Mouse (Mus musculus): ENCODE results near the gene Gm20662. TPM values are rescaled to one million over a fixed set of nuclear protein-coding genes. Genes with fewer than 3 reads are reported as not detected.

Gene Gm20662
- total and polyA plus RNA-seq, 2 experiments from 2014 or later = 0.31 to 3.6 TPM

- no peak for ATAC-seq (ENCODE audit: low FRiP score)
- no peak for DNase-seq (ENCODE audit: low spot score)
- Histone ChIP-seq H3K27me3 (ENCODE audit: insufficient read depth, low read length) (no peaks in the 10 kb centered on the region), H3K4me3 (ENCODE audit: low read depth, low read length) (no peak overlapping the region), H3K4me1 (ENCODE audit: insufficient read depth, low read length) (no peaks in the 10 kb centered on the region), H3K9ac (replicated peaks; ENCODE audit: low read length, poor library complexity, severe bottlenecking) (no peak overlapping the region), H3K9me3 (ENCODE audit: low read length) (no peaks in the 10 kb centered on the region), H3K4me2 (ENCODE audit: low read depth, low read length, poor library complexity, severe bottlenecking) (no peak overlapping the region), H3K27ac (ENCODE audit: low read depth, low read length) (no peak overlapping the region), H3K36me3 (ENCODE audit: insufficient read depth, low read length) (peaks cover 21% of the 10 kb centered on the region)
- TF ChIP-seq CTCF (IDR thresholded peaks at IDR 0.05) = 0 out of 2 replicates have a peak, but pooled peaks have one; percentile 8
- 99% methylated on average over 3 of the region's 3 CpGs for WGBS
Measured at GRCm38 (mm10) chr9:108027867-108028266, 31.7 kb downstream of the Gm20662 start.

GRCm38 (mm10) chr9:108032126-108032525, 36.0 kb downstream of the Gm20662 start:
- Histone ChIP-seq H3K27ac (ENCODE audit: low read depth, low read length) (no peak overlapping the region), H3K36me3 (ENCODE audit: insufficient read depth, low read length) (peaks cover 29% of the 10 kb centered on the region), H3K4me2 (ENCODE audit: low read depth, low read length, poor library complexity, severe bottlenecking) (no peak overlapping the region), H3K27me3 (ENCODE audit: insufficient read depth, low read length) (no peaks in the 10 kb centered on the region), H3K4me1 (ENCODE audit: insufficient read depth, low read length) (no peaks in the 10 kb centered on the region), H3K4me3 (ENCODE audit: low read depth, low read length) (no peak overlapping the region), H3K9ac (replicated peaks; ENCODE audit: low read length, poor library complexity, severe bottlenecking) (no peak overlapping the region), H3K9me3 (ENCODE audit: low read length) (no peaks in the 10 kb centered on the region)
- WGBS = 91% methylated on average over 5 of the region's 5 CpGs
- ATAC-seq (ENCODE audit: low FRiP score) = no peak
- DNase-seq (ENCODE audit: low spot score) = no peak
- TF ChIP-seq CTCF (IDR thresholded peaks at IDR 0.05) = no peak

GRCm38 (mm10) chr9:108035331-108036156, 39.4 kb downstream of the Gm20662 start:
- TF ChIP-seq CTCF (IDR thresholded peaks at IDR 0.05) = no peak
- H3K9ac ChIP-seq (replicated peaks; ENCODE audit: low read length, poor library complexity, severe bottlenecking) = no peak overlapping the region
- no peak overlapping the region for H3K4me2 ChIP-seq (ENCODE audit: low read depth, low read length, poor library complexity, severe bottlenecking)
- H3K9me3 ChIP-seq (ENCODE audit: low read length) = no peaks in the 10 kb centered on the region
- H3K27me3 ChIP-seq (ENCODE audit: insufficient read depth, low read length) = no peaks in the 10 kb centered on the region
- peaks cover 32% of the 10 kb centered on the region for H3K36me3 ChIP-seq (ENCODE audit: insufficient read depth, low read length)
- no peak for DNase-seq (ENCODE audit: low spot score)
- no peak for ATAC-seq (ENCODE audit: low FRiP score)
- no peaks in the 10 kb centered on the region for H3K4me1 ChIP-seq (ENCODE audit: insufficient read depth, low read length)
- H3K4me3 ChIP-seq (ENCODE audit: low read depth, low read length) = no peak overlapping the region
- WGBS = 97% methylated on average over 2 of the region's 2 CpGs
- no peak overlapping the region for H3K27ac ChIP-seq (ENCODE audit: low read depth, low read length)

- Histone ChIP-seq H3K9me3 (ENCODE audit: low read length) (no peaks in the 10 kb centered on the region), H3K4me3 (ENCODE audit: low read depth, low read length) (no peak overlapping the region), H3K4me1 (ENCODE audit: insufficient read depth, low read length) (peaks cover 3% of the 10 kb centered on the region; the same call in 1 of the 2 replicates), H3K9ac (replicated peaks; ENCODE audit: low read length, poor library complexity, severe bottlenecking) (no peak overlapping the region), H3K4me2 (ENCODE audit: low read depth, low read length, poor library complexity, severe bottlenecking) (no peak overlapping the region), H3K27ac (ENCODE audit: low read depth, low read length) (no peak overlapping the region), H3K27me3 (ENCODE audit: insufficient read depth, low read length) (no peaks in the 10 kb centered on the region), H3K36me3 (ENCODE audit: insufficient read depth, low read length) (peaks cover 52% of the 10 kb centered on the region)
- peak; percentile 42 for TF ChIP-seq CTCF (IDR thresholded peaks at IDR 0.05)
- 97% methylated on average over 8 of the region's 8 CpGs for WGBS
- ATAC-seq (ENCODE audit: low FRiP score) (no peak), DNase-seq (ENCODE audit: low spot score) (no peak)
Measured at GRCm38 (mm10) chr9:108044751-108045492, 48.8 kb downstream of the Gm20662 start.

GRCm38 (mm10) chr9:108046582-108046981, 50.4 kb downstream of the Gm20662 start:
- no peak for ATAC-seq (ENCODE audit: low FRiP score)
- Histone ChIP-seq H3K4me1 (ENCODE audit: insufficient read depth, low read length) (peaks cover 7% of the 10 kb centered on the region; the same call in 1 of the 2 replicates), H3K9ac (replicated peaks; ENCODE audit: low read length, poor library complexity, severe bottlenecking) (no peak overlapping the region), H3K27ac (ENCODE audit: low read depth, low read length) (no peak overlapping the region), H3K9me3 (ENCODE audit: low read length) (no peaks in the 10 kb centered on the region), H3K36me3 (ENCODE audit: insufficient read depth, low read length) (peaks cover 50% of the 10 kb centered on the region), H3K27me3 (ENCODE audit: insufficient read depth, low read length) (no peaks in the 10 kb centered on the region), H3K4me2 (ENCODE audit: low read depth, low read length, poor library complexity, severe bottlenecking) (no peak overlapping the region), H3K4me3 (ENCODE audit: low read depth, low read length) (no peak overlapping the region)
- DNase-seq (ENCODE audit: low spot score) = no peak
- WGBS = 94% methylated on average over 4 of the region's 4 CpGs
- no peak for TF ChIP-seq CTCF (IDR thresholded peaks at IDR 0.05)

All from midbrain, postnatal 0 days (tissue).